ENCODE assay signal across 11 mouse cellular contexts in genomic region chr3:138845820-138846219, GRCm38 (mm10).
"Had no signal": no experiment of that assay in that cellular context is flagged by ENCODE, and none has a peak within 500 bp of the region (broad histone marks: within the 10 kb centered on the region; RNA-seq: fewer than 3 reads in every experiment).

No protein-coding gene starts in this region.

- ATAC-seq: liver, postnatal 0 days; lung, postnatal 0 days; midbrain, embryonic 15.5 days had no signal

- DNase-seq: kidney, postnatal 10 days; kidney, postnatal 36 days; left cerebral cortex, postnatal 4 days; liver, postnatal 0 days; lung, embryonic 14.5 days; right cerebral cortex, adult 18-20 months; right cerebral cortex, postnatal 14 days; right cerebral cortex, postnatal 4 days; thymus, postnatal 25 days had no signal
